Mouse (Mus musculus) activated CD4-positive, CD25-positive, alpha-beta regulatory T cell, adult 9 weeks (primary cell): ENCODE data around the gene Vegfc. TPM values are rescaled to one million over a fixed set of nuclear protein-coding genes. Genes with fewer than 3 reads are reported as not detected.

ENCODE experiments used
- polyA plus RNA-seq: library from polyadenylated mRNA; unstranded; fragments of 100-300 nt; shearing (Covaris generic); gene quantifications from one replicate; pipeline ENCODE4 v1.2.1, GENCODE M21; 2017

Gene Vegfc
- 1.6 TPM for polyA plus RNA-seq

DNA sequence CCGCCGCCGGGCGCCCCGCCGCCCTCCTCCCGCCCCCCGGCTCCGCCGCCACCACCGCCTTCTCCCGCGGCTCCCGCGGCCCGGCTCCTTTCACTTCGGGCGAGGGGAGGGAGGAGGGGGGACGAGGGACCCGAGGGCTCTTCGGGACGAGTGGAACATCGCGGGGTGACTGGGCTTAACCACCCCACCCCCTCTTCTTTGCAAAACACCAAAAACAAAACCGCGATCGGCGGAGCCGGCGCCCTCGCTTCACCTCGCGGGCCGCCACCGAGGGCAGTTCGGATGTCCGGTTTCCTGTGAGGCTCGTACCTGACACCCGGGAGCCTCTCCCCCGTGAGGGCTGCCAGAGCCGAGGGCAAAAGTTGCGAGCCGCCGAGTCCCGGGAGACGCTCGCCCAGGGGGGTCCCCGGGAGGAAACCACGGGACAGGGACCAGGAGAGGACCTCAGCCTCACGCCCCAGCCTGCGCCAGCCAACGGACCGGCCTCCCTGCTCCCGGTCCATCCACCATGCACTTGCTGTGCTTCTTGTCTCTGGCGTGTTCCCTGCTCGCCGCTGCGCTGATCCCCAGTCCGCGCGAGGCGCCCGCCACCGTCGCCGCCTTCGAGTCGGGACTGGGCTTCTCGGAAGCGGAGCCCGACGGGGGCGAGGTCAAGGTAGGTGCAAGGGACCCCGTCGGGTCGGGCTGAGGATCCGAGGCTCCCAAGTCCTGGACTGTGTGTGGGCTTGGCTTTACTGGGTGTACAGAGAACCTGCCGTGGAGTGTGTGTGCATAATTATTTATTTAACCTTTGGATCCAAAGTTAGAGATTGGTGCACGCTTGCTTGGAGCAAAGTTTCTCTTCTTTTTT lies at the start of gene Vegfc:
Vegfc (plus strand) TSS at position 336 of the 850 bp plus-strand sequence.

